Mouse (Mus musculus): Measurements from ENCODE around the gene Igf1r.

DNA sequence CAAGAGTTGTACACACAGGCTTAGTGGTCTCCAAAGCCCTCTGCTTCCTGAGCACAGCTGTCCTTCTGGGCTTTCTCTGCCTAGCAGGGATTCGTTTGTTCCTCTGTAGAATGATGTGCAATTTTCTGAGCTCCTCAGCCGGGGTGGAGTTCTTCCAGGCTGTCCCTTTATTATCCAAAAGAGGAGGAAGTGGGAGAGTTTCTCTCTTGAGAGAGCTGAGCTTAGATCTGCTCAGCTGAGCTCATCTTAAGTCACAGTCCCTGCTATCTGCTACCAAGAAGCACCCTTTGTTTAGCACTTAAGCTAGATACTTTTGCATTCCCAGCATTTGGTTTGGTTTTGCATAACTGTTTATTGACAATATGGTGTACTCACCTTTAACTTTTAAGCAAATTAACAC is 36.7 kb downstream of the Igf1r start:
- TF ChIP-seq POLR2A (IDR thresholded peaks at IDR 0.05; ENCODE audit: borderline replicate concordance, extremely low read depth, low read depth, low read length) = no peak
- TF ChIP-seq CTCF (IDR thresholded peaks at IDR 0.05; ENCODE audit: insufficient read depth, low read length) = no peak

All from lung, adult 2 months (tissue).